Mouse (Mus musculus): ENCODE measurements at regions not wholly inside any gene's neighbourhood (a gene's known extent, or its start where the extent isn't known, plus 50 kb on each side); places are given as distances from the start of the nearest gene placed in this dataset.

GRCm38 (mm10) chr7:129974206-129974605, 382.5 kb downstream of the Wdr11 start:
- Histone ChIP-seq H3K4me1 (ENCODE audit: control insufficient read depth in 2 of 2, insufficient read depth in 2 of 2, low read length in 2 of 2, poor library complexity in 1 of 2) (no peaks in the 10 kb centered on the region), H3K36me3 (ENCODE audit: control insufficient read depth, insufficient read depth, low read length, poor library complexity, severe bottlenecking) (no peaks in the 10 kb centered on the region), H3K27ac (ENCODE audit: insufficient read depth, low read depth, low read length, poor library complexity, severe bottlenecking) (no peak overlapping the region), H3K9me3 (ENCODE audit: control insufficient read depth, insufficient read depth, low read depth, low read length) (no peaks in the 10 kb centered on the region), H3K4me3 (ENCODE audit: insufficient read depth in 1 of 2, low read depth in 1 of 2, low read length in 2 of 2, poor library complexity in 1 of 2, severe bottlenecking in 1 of 2) (no peak overlapping the region), H3K9ac (ENCODE audit: insufficient read depth, low read depth, low read length, poor library complexity, severe bottlenecking) (no peak overlapping the region)
- in situ Hi-C loops (cut with MboI; ENCODE audit: low sequenced_read_pairs in 2 of 2, unreplicated experiment in 2 of 2): no loop called here
- TF ChIP-seq HCFC1 (IDR thresholded peaks at IDR 0.05; ENCODE audit: borderline replicate concordance, insufficient read depth, low read length) (no peak), ZNF384 (IDR thresholded peaks at IDR 0.05; ENCODE audit: low read depth, low read length) (no peak), CHD2 (IDR thresholded peaks at IDR 0.05; ENCODE audit: low read depth, low read length) (no peak), ZC3H11A (IDR thresholded peaks at IDR 0.05; ENCODE audit: borderline replicate concordance, low read depth, low read length) (no peak), MAFK (IDR thresholded peaks at IDR 0.05; ENCODE audit: insufficient read depth, low read depth, low read length) (no peak)
- DNase-seq (ENCODE audit: low read depth, low spot score): no peak

- no peak overlapping the region for H3K9ac ChIP-seq (ENCODE audit: insufficient read depth, low read depth, low read length, poor library complexity, severe bottlenecking)
- H3K4me1 ChIP-seq (ENCODE audit: control insufficient read depth in 2 of 2, insufficient read depth in 2 of 2, low read length in 2 of 2, poor library complexity in 1 of 2): no peaks in the 10 kb centered on the region
- no peaks in the 10 kb centered on the region for H3K36me3 ChIP-seq (ENCODE audit: control insufficient read depth, insufficient read depth, low read length, poor library complexity, severe bottlenecking)
- TF ChIP-seq HCFC1 (IDR thresholded peaks at IDR 0.05; ENCODE audit: borderline replicate concordance, insufficient read depth, low read length) (no peak), CHD2 (IDR thresholded peaks at IDR 0.05; ENCODE audit: low read depth, low read length) (no peak), ZNF384 (IDR thresholded peaks at IDR 0.05; ENCODE audit: low read depth, low read length) (no peak), MAFK (IDR thresholded peaks at IDR 0.05; ENCODE audit: insufficient read depth, low read depth, low read length) (no peak), ZC3H11A (IDR thresholded peaks at IDR 0.05; ENCODE audit: borderline replicate concordance, low read depth, low read length) (no peak)
- no peak overlapping the region for H3K27ac ChIP-seq (ENCODE audit: insufficient read depth, low read depth, low read length, poor library complexity, severe bottlenecking)
- 0 out of 4 replicates have a peak overlapping the region, but pooled peaks have one; percentile 26 for H3K4me3 ChIP-seq (ENCODE audit: insufficient read depth in 1 of 2, low read depth in 1 of 2, low read length in 2 of 2, poor library complexity in 1 of 2, severe bottlenecking in 1 of 2)
- H3K9me3 ChIP-seq (ENCODE audit: control insufficient read depth, insufficient read depth, low read depth, low read length): no peaks in the 10 kb centered on the region
- DNase-seq (ENCODE audit: low read depth, low spot score): no peak
- in situ Hi-C loops (cut with MboI; ENCODE audit: low sequenced_read_pairs in 2 of 2, unreplicated experiment in 2 of 2): no loop called here
Observed at GRCm38 (mm10) chr7:129974837-129975236, 383.2 kb downstream of the Wdr11 start.

- Histone ChIP-seq H3K36me3 (ENCODE audit: control insufficient read depth, insufficient read depth, low read length, poor library complexity, severe bottlenecking) (no peaks in the 10 kb centered on the region), H3K9ac (ENCODE audit: insufficient read depth, low read depth, low read length, poor library complexity, severe bottlenecking) (no peak overlapping the region), H3K4me1 (ENCODE audit: control insufficient read depth in 2 of 2, insufficient read depth in 2 of 2, low read length in 2 of 2, poor library complexity in 1 of 2) (no peaks in the 10 kb centered on the region), H3K27ac (ENCODE audit: insufficient read depth, low read depth, low read length, poor library complexity, severe bottlenecking) (no peak overlapping the region), H3K9me3 (ENCODE audit: control insufficient read depth, insufficient read depth, low read depth, low read length) (no peaks in the 10 kb centered on the region), H3K4me3 (ENCODE audit: insufficient read depth in 1 of 2, low read depth in 1 of 2, low read length in 2 of 2, poor library complexity in 1 of 2, severe bottlenecking in 1 of 2) (no peak overlapping the region)
- no peak for DNase-seq (ENCODE audit: low read depth, low spot score)
- TF ChIP-seq ZC3H11A (IDR thresholded peaks at IDR 0.05; ENCODE audit: borderline replicate concordance, low read depth, low read length) (no peak), CHD2 (IDR thresholded peaks at IDR 0.05; ENCODE audit: low read depth, low read length) (no peak), ZNF384 (IDR thresholded peaks at IDR 0.05; ENCODE audit: low read depth, low read length) (no peak), MAFK (IDR thresholded peaks at IDR 0.05; ENCODE audit: insufficient read depth, low read depth, low read length) (no peak), HCFC1 (IDR thresholded peaks at IDR 0.05; ENCODE audit: borderline replicate concordance, insufficient read depth, low read length) (no peak)
- in situ Hi-C loops (cut with MboI; ENCODE audit: low sequenced_read_pairs in 2 of 2, unreplicated experiment in 2 of 2): no loop called here
Observed at GRCm38 (mm10) chr7:129975781-129976514, 384.3 kb downstream of the Wdr11 start.

- Histone ChIP-seq H3K27ac (ENCODE audit: insufficient read depth, low read depth, low read length, poor library complexity, severe bottlenecking) (no peak overlapping the region), H3K4me3 (ENCODE audit: insufficient read depth in 1 of 2, low read depth in 1 of 2, low read length in 2 of 2, poor library complexity in 1 of 2, severe bottlenecking in 1 of 2) (no peak overlapping the region), H3K36me3 (ENCODE audit: control insufficient read depth, insufficient read depth, low read length, poor library complexity, severe bottlenecking) (no peaks in the 10 kb centered on the region), H3K9ac (ENCODE audit: insufficient read depth, low read depth, low read length, poor library complexity, severe bottlenecking) (no peak overlapping the region), H3K4me1 (ENCODE audit: control insufficient read depth in 2 of 2, insufficient read depth in 2 of 2, low read length in 2 of 2, poor library complexity in 1 of 2) (no peaks in the 10 kb centered on the region), H3K9me3 (ENCODE audit: control insufficient read depth, insufficient read depth, low read depth, low read length) (no peaks in the 10 kb centered on the region)
- no peak for DNase-seq (ENCODE audit: low read depth, low spot score)
- TF ChIP-seq MAFK (IDR thresholded peaks at IDR 0.05; ENCODE audit: insufficient read depth, low read depth, low read length): no peak
- no peak for TF ChIP-seq HCFC1 (IDR thresholded peaks at IDR 0.05; ENCODE audit: borderline replicate concordance, insufficient read depth, low read length)
- TF ChIP-seq ZC3H11A (IDR thresholded peaks at IDR 0.05; ENCODE audit: borderline replicate concordance, low read depth, low read length): no peak
- no peak for TF ChIP-seq CHD2 (IDR thresholded peaks at IDR 0.05; ENCODE audit: low read depth, low read length)
- no peak for TF ChIP-seq ZNF384 (IDR thresholded peaks at IDR 0.05; ENCODE audit: low read depth, low read length)
- in situ Hi-C loops (cut with MboI; ENCODE audit: low sequenced_read_pairs in 2 of 2, unreplicated experiment in 2 of 2): no loop called here
Observed at GRCm38 (mm10) chr7:129978576-129978975, 386.9 kb downstream of the Wdr11 start.

All from ES-E14 (cell line).